Mouse (Mus musculus): ENCODE measurements around the gene Zcchc8. TPM values are rescaled to one million over a fixed set of nuclear protein-coding genes. Genes with fewer than 3 reads are reported as not detected.

The Zcchc8 gene
- total and polyA plus RNA-seq, 3 experiments, result 18.4 to 57.4 TPM; not detected in 1

- no peak overlapping the region for H3K27ac ChIP-seq (ENCODE audit: control insufficient read depth, low read depth, low read length)
- H3K27me3 ChIP-seq (ENCODE audit: control insufficient read depth in 1 of 2, insufficient read depth in 2 of 2, low read length in 2 of 2), result no peaks in the 10 kb centered on the region
- H3K36me3 ChIP-seq (ENCODE audit: control insufficient read depth in 1 of 2, insufficient read depth in 2 of 2, low read length in 2 of 2), result peaks cover 8 to 25% of the 10 kb centered on the region in 2 experiments
- TF ChIP-seq ETS1 (IDR thresholded peaks at IDR 0.05; ENCODE audit: low read depth, low read length) (0 out of 2 replicates have a peak, but pooled peaks have one; percentile 11), MEF2A (IDR thresholded peaks at IDR 0.05; ENCODE audit: extremely low read depth, insufficient replicate concordance, low read depth, low read length, poor library complexity, severe bottlenecking) (no peak), POLR2AphosphoS5 (IDR thresholded peaks at IDR 0.05; ENCODE audit: borderline replicate concordance, low read depth, low read length) (no peak)
- H3K4me1 ChIP-seq (ENCODE audit: control insufficient read depth in 1 of 2, insufficient read depth in 2 of 2, low read length in 2 of 2), result peaks cover 2 to 3% of the 10 kb centered on the region in 2 experiments; a peak in 3 of 4 replicates
- H3K9ac ChIP-seq (ENCODE audit: control insufficient read depth, low read depth, low read length, poor library complexity, severe bottlenecking), result no peak overlapping the region
- H3K79me2 ChIP-seq (ENCODE audit: control insufficient read depth, insufficient read depth, low read length, poor library complexity), result peaks cover 22% of the 10 kb centered on the region
- no peak overlapping the region for H3K4me3 ChIP-seq (ENCODE audit: control insufficient read depth in 1 of 2, insufficient read depth in 1 of 2, low read depth in 2 of 2, low read length in 2 of 2)
- no peaks in the 10 kb centered on the region for H3K9me3 ChIP-seq (replicated peaks; ENCODE audit: insufficient read depth, low read length)
- DNase-seq (ENCODE audit: low read depth, low spot score), result peak; percentile 48
These were observed 7.1 kb downstream of the Zcchc8 start for GRCm38 (mm10) chr5:123713782-123714181.

- H3K36me3 ChIP-seq (ENCODE audit: control insufficient read depth in 1 of 2, insufficient read depth in 2 of 2, low read length in 2 of 2), result peaks cover 0 to 45% of the 10 kb centered on the region in 2 experiments; a peak in 2 of 4 replicates
- H3K9ac ChIP-seq (ENCODE audit: control insufficient read depth, low read depth, low read length, poor library complexity, severe bottlenecking), result no peak overlapping the region
- H3K27me3 ChIP-seq (ENCODE audit: control insufficient read depth in 1 of 2, insufficient read depth in 2 of 2, low read length in 2 of 2), result no peaks in the 10 kb centered on the region
- no peaks in the 10 kb centered on the region; the same call in 1 of the 2 replicates for H3K79me2 ChIP-seq (ENCODE audit: control insufficient read depth, insufficient read depth, low read length, poor library complexity)
- H3K27ac ChIP-seq (ENCODE audit: control insufficient read depth, low read depth, low read length), result no peak overlapping the region
- no peak overlapping the region for H3K4me3 ChIP-seq (ENCODE audit: control insufficient read depth in 1 of 2, insufficient read depth in 1 of 2, low read depth in 2 of 2, low read length in 2 of 2)
- no peak for TF ChIP-seq GABPA (IDR thresholded peaks at IDR 0.05; ENCODE audit: low read depth, low read length)
- no peak for TF ChIP-seq USF1 (IDR thresholded peaks at IDR 0.05; ENCODE audit: low read depth, low read length)
- no peak for TF ChIP-seq POLR2A (IDR thresholded peaks at IDR 0.05; ENCODE audit: control insufficient read depth in 1 of 2, insufficient read depth in 1 of 2, low read depth in 1 of 2, low read length in 2 of 2, poor library complexity in 1 of 2)
- no peak for TF ChIP-seq CHD2 (IDR thresholded peaks at IDR 0.05; ENCODE audit: low read length)
- no peak for TF ChIP-seq EP300 (IDR thresholded peaks at IDR 0.05; ENCODE audit: low read depth in 1 of 2, low read length in 2 of 2)
- no peak for TF ChIP-seq MAX (IDR thresholded peaks at IDR 0.05; ENCODE audit: low read length)
- TF ChIP-seq USF2 (IDR thresholded peaks at IDR 0.05; ENCODE audit: borderline replicate concordance in 1 of 2, insufficient read depth in 1 of 2, low read depth in 1 of 2, low read length in 2 of 2), result no peak
- no peak for TF ChIP-seq GATA1 (IDR thresholded peaks at IDR 0.05; ENCODE audit: low read depth, low read length)
- DNase-seq (ENCODE audit: low read depth, low spot score), result no peak
- no peaks in the 10 kb centered on the region for H3K9me3 ChIP-seq (replicated peaks; ENCODE audit: insufficient read depth, low read length)
- H3K4me1 ChIP-seq (ENCODE audit: control insufficient read depth in 1 of 2, insufficient read depth in 2 of 2, low read length in 2 of 2), result peaks cover 0 to 2% of the 10 kb centered on the region in 2 experiments; a peak in 2 of 4 replicates
These were observed 11.3 kb downstream of the Zcchc8 start for GRCm38 (mm10) chr5:123709571-123709970.

- TF ChIP-seq POLR2AphosphoS5 (IDR thresholded peaks at IDR 0.05; ENCODE audit: borderline replicate concordance, low read depth, low read length), result no peak
- TF ChIP-seq CTCF (IDR thresholded peaks at IDR 0.05 in 2 of 3, conservative IDR thresholded peaks at IDR 0.05 in 1 of 3; ENCODE audit: control insufficient read depth in 1 of 3, insufficient read depth in 1 of 3, low read depth in 2 of 3, low read length in 3 of 3, poor library complexity in 1 of 3, severe bottlenecking in 1 of 3), result no peak
- TF ChIP-seq POLR2AphosphoS2 (IDR thresholded peaks at IDR 0.05; ENCODE audit: low read length), result no peak
- no peak for TF ChIP-seq MAZ (IDR thresholded peaks at IDR 0.05; ENCODE audit: low read depth, low read length)
- no peak for TF ChIP-seq BHLHE40 (IDR thresholded peaks at IDR 0.05; ENCODE audit: borderline replicate concordance, low read depth, low read length)
- TF ChIP-seq MAFK (IDR thresholded peaks at IDR 0.05; ENCODE audit: borderline replicate concordance, low read depth, low read length), result no peak
- TF ChIP-seq UBTF (IDR thresholded peaks at IDR 0.05; ENCODE audit: borderline replicate concordance, insufficient read depth, low read depth, low read length), result no peak
- no peak for TF ChIP-seq EP300 (IDR thresholded peaks at IDR 0.05; ENCODE audit: low read depth in 1 of 2, low read length in 2 of 2)
- no peak for TF ChIP-seq HCFC1 (IDR thresholded peaks at IDR 0.05; ENCODE audit: low read depth, low read length)
- no peak for TF ChIP-seq MXI1 (IDR thresholded peaks at IDR 0.05; ENCODE audit: low read depth, low read length)
- no peak for TF ChIP-seq MYC (IDR thresholded peaks at IDR 0.05; ENCODE audit: low read depth, low read length)
- TF ChIP-seq POLR2A (IDR thresholded peaks at IDR 0.05; ENCODE audit: control insufficient read depth in 1 of 2, insufficient read depth in 1 of 2, low read depth in 1 of 2, low read length in 2 of 2, poor library complexity in 1 of 2), result no peak
- TF ChIP-seq RAD21 (IDR thresholded peaks at IDR 0.05; ENCODE audit: low read depth, low read length), result no peak
- no peak for TF ChIP-seq SIN3A (IDR thresholded peaks at IDR 0.05; ENCODE audit: low read length)
- no peak for TF ChIP-seq USF1 (IDR thresholded peaks at IDR 0.05; ENCODE audit: low read depth, low read length)
- no peak for TF ChIP-seq ETS1 (IDR thresholded peaks at IDR 0.05; ENCODE audit: low read depth, low read length)
- TF ChIP-seq SMC3 (IDR thresholded peaks at IDR 0.05; ENCODE audit: low read depth, low read length), result no peak
- no peak for TF ChIP-seq ELF1 (IDR thresholded peaks at IDR 0.05; ENCODE audit: low read depth, low read length)
- no peak for TF ChIP-seq CHD2 (IDR thresholded peaks at IDR 0.05; ENCODE audit: low read length)
- H3K4me3 ChIP-seq (ENCODE audit: control insufficient read depth in 1 of 2, insufficient read depth in 1 of 2, low read depth in 2 of 2, low read length in 2 of 2), result no peak overlapping the region
- H3K9me3 ChIP-seq (replicated peaks; ENCODE audit: insufficient read depth, low read length), result no peaks in the 10 kb centered on the region
- H3K4me1 ChIP-seq (ENCODE audit: control insufficient read depth in 1 of 2, insufficient read depth in 2 of 2, low read length in 2 of 2), result no peaks in the 10 kb centered on the region; a peak in 1 of 4 replicates
- DNase-seq (ENCODE audit: low read depth, low spot score), result no peak
- no peak overlapping the region for H3K27ac ChIP-seq (ENCODE audit: control insufficient read depth, low read depth, low read length)
- H3K36me3 ChIP-seq (ENCODE audit: control insufficient read depth in 1 of 2, insufficient read depth in 2 of 2, low read length in 2 of 2), result peaks cover 0 to 49% of the 10 kb centered on the region in 2 experiments; a peak in 2 of 4 replicates
- H3K27me3 ChIP-seq (ENCODE audit: control insufficient read depth in 1 of 2, insufficient read depth in 2 of 2, low read length in 2 of 2), result no peaks in the 10 kb centered on the region
- H3K79me2 ChIP-seq (ENCODE audit: control insufficient read depth, insufficient read depth, low read length, poor library complexity), result no peaks in the 10 kb centered on the region; the same call in 1 of the 2 replicates
- no peak overlapping the region for H3K9ac ChIP-seq (ENCODE audit: control insufficient read depth, low read depth, low read length, poor library complexity, severe bottlenecking)
These were observed 12.3 kb downstream of the Zcchc8 start for GRCm38 (mm10) chr5:123708598-123708997.

Measured in MEL (cell line).